Mouse (Mus musculus): ENCODE results near the gene Vmn1r206. TPM values are rescaled to one million over a fixed set of nuclear protein-coding genes. Genes with fewer than 3 reads are reported as not detected.

Vmn1r206 gene
- polyA plus RNA-seq (2014; fragmentation: Illumina TruSeq; extraction: RNeasy Lipid Tissue Mini Kit (QIAGEN cat#74804); ENCODE audit: low read depth, low replicate concordance), result not detected

DNA sequence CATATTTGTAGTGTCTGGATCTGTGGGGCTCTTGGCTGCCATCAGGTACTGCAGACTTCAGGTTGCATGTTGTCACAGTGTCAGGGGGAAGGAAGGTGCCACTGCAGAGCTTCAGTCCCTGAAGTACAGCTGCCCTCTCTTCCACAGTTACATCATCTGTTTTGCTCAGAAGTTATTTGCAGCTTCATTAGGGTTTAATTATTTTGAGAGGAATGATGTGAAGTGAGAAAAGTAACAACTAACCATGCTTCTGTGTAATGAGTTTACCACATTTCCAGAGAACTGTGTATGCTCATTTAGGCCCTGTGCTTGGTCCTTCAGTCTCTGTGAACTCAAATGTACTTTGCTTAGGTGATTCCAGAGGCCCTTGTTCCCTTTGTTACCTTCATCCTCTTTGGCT is at the start of gene Vmn1r206:
Vmn1r206 (minus strand) TSS at position 101 of the 400 bp plus-strand sequence.

DNA sequence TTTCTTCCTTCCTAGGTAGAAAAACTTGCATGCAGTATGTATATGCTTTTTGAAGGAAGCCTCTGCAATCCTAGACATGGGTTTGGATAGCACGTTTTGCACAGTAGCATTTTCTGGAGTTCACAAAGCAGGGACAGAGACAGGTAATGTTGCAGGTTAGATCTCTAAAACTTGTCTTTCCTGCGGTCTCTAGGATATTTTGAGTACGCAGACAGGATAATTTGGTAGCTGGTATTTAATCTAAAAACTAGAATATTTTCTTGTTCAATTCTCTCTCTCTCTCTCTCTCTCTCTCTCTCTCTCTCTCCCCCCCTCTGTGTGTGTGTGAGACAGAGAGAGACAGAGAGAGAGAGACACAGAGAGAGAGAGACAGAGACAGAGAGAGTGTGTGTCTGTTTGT is 31.2 kb downstream of the Vmn1r206 start, which contains the start of gene Vmn1r205:
Vmn1r205 (minus strand) TSS at position 101 of the 400 bp plus-strand sequence.

Other genes with a start within 250 kb of the Vmn1r206 start
- gene Vmn1r199, start 244.4 kb downstream of the Vmn1r206 start, polyA plus RNA-seq (2014; fragmentation: Illumina TruSeq; extraction: RNeasy Lipid Tissue Mini Kit (QIAGEN cat#74804); ENCODE audit: low read depth, low replicate concordance), result not detected
- not detected for gene Vmn1r200, start 233.9 kb downstream of the Vmn1r206 start, polyA plus RNA-seq (2014; fragmentation: Illumina TruSeq; extraction: RNeasy Lipid Tissue Mini Kit (QIAGEN cat#74804); ENCODE audit: low read depth, low replicate concordance)
- not detected for gene Vmn1r201, start 152.3 kb downstream of the Vmn1r206 start, polyA plus RNA-seq (2014; fragmentation: Illumina TruSeq; extraction: RNeasy Lipid Tissue Mini Kit (QIAGEN cat#74804); ENCODE audit: low read depth, low replicate concordance)
- gene Vmn1r202, start 118.9 kb downstream of the Vmn1r206 start, polyA plus RNA-seq (2014; fragmentation: Illumina TruSeq; extraction: RNeasy Lipid Tissue Mini Kit (QIAGEN cat#74804); ENCODE audit: low read depth, low replicate concordance), result not detected
- not detected for gene Vmn1r203, start 106.1 kb downstream of the Vmn1r206 start, polyA plus RNA-seq (2014; fragmentation: Illumina TruSeq; extraction: RNeasy Lipid Tissue Mini Kit (QIAGEN cat#74804); ENCODE audit: low read depth, low replicate concordance)
- gene Vmn1r204, start 71.1 kb downstream of the Vmn1r206 start, polyA plus RNA-seq (2014; fragmentation: Illumina TruSeq; extraction: RNeasy Lipid Tissue Mini Kit (QIAGEN cat#74804); ENCODE audit: low read depth, low replicate concordance), result not detected
- gene Vmn1r205, start 31.3 kb downstream of the Vmn1r206 start, polyA plus RNA-seq (2014; fragmentation: Illumina TruSeq; extraction: RNeasy Lipid Tissue Mini Kit (QIAGEN cat#74804); ENCODE audit: low read depth, low replicate concordance), result not detected
- gene Vmn1r207-ps, start 105.4 kb upstream of the Vmn1r206 start, polyA plus RNA-seq (2014; fragmentation: Illumina TruSeq; extraction: RNeasy Lipid Tissue Mini Kit (QIAGEN cat#74804); ENCODE audit: low read depth, low replicate concordance), result not detected
- not detected for gene Vmn1r208, start 153.1 kb upstream of the Vmn1r206 start, polyA plus RNA-seq (2014; fragmentation: Illumina TruSeq; extraction: RNeasy Lipid Tissue Mini Kit (QIAGEN cat#74804); ENCODE audit: low read depth, low replicate concordance)
- gene Vmn1r209, start 185.4 kb upstream of the Vmn1r206 start, polyA plus RNA-seq (2014; fragmentation: Illumina TruSeq; extraction: RNeasy Lipid Tissue Mini Kit (QIAGEN cat#74804); ENCODE audit: low read depth, low replicate concordance), result not detected
- not detected for gene Vmn1r210, start 207.1 kb upstream of the Vmn1r206 start, polyA plus RNA-seq (2014; fragmentation: Illumina TruSeq; extraction: RNeasy Lipid Tissue Mini Kit (QIAGEN cat#74804); ENCODE audit: low read depth, low replicate concordance)
- not detected for gene Vmn1r211, start 233.3 kb upstream of the Vmn1r206 start, polyA plus RNA-seq (2014; fragmentation: Illumina TruSeq; extraction: RNeasy Lipid Tissue Mini Kit (QIAGEN cat#74804); ENCODE audit: low read depth, low replicate concordance)